Mouse (Mus musculus) CD4-positive helper T cell, adult 2 months (primary cell): ENCODE results near the gene Sumo3.

Experiments used
- DNase-seq: peaks from one replicate; pipeline ENCODE4 v3.0.0-alpha.2; 2012; ENCODE audit warnings: low read depth, missing footprints, low spot score

Gene Sumo3

GRCm38 (mm10) chr10:77589117-77589516 is 16.8 kb upstream of the Sumo3 start:
- no peak for DNase-seq

- no peak for DNase-seq
These were observed 16.1 kb upstream of the Sumo3 start for GRCm38 (mm10) chr10:77589749-77590148.

- DNase-seq, result peak; percentile 83
These were observed 15.1 kb upstream of the Sumo3 start for GRCm38 (mm10) chr10:77590812-77591211.

- DNase-seq, result no peak
These were observed 14.4 kb upstream of the Sumo3 start for GRCm38 (mm10) chr10:77591546-77591945.

- no peak for DNase-seq
These were observed 9.8 kb upstream of the Sumo3 start for GRCm38 (mm10) chr10:77596060-77596459.

GRCm38 (mm10) chr10:77603021-77603420 is 2.9 kb upstream of the Sumo3 start:
- DNase-seq, result no peak

GRCm38 (mm10) chr10:77604111-77604510 is 1.8 kb upstream of the Sumo3 start:
- DNase-seq, result no peak

- DNase-seq, result peak; percentile 32
These were observed 939 bp upstream of the Sumo3 start for GRCm38 (mm10) chr10:77604958-77605357.

- peak; percentile 72 for DNase-seq
These were observed 529 bp upstream of the Sumo3 start for GRCm38 (mm10) chr10:77605368-77605767.

- peak; percentile 79 for DNase-seq
These were observed 958 bp downstream of the Sumo3 start for GRCm38 (mm10) chr10:77606855-77607254.

- no peak for DNase-seq
These were observed 1.5 kb downstream of the Sumo3 start for GRCm38 (mm10) chr10:77607441-77607840.

- no peak for DNase-seq
These were observed 2.7 kb downstream of the Sumo3 start for GRCm38 (mm10) chr10:77608589-77608988.

- DNase-seq, result no peak
These were observed 4.5 kb downstream of the Sumo3 start for GRCm38 (mm10) chr10:77610221-77610961.

GRCm38 (mm10) chr10:77613409-77613808 is 7.5 kb downstream of the Sumo3 start:
- DNase-seq, result no peak

- no peak for DNase-seq
These were observed 9.8 kb downstream of the Sumo3 start for GRCm38 (mm10) chr10:77615647-77616046.

- no peak for DNase-seq
These were observed 10.3 kb downstream of the Sumo3 start for GRCm38 (mm10) chr10:77616166-77616565.

- DNase-seq, result no peak
These were observed 11.0 kb downstream of the Sumo3 start for GRCm38 (mm10) chr10:77616926-77617325.

- DNase-seq, result no peak
These were observed 15.6 kb downstream of the Sumo3 start for GRCm38 (mm10) chr10:77621546-77621945.

- peak; percentile 98 for DNase-seq
These were observed 16.4 kb downstream of the Sumo3 start, which contains the start of gene Ube2g2 for GRCm38 (mm10) chr10:77622055-77622988. Gene Ube2g2 (plus strand): TSS chr10:77622275.

GRCm38 (mm10) chr10:77623069-77623492 is 17.2 kb downstream of the Sumo3 start:
- DNase-seq, result peak; percentile 48

- DNase-seq, result no peak
These were observed 17.9 kb downstream of the Sumo3 start for GRCm38 (mm10) chr10:77623639-77624400.

- no peak for DNase-seq
These were observed 18.7 kb downstream of the Sumo3 start for GRCm38 (mm10) chr10:77624570-77624995.
